Mouse (Mus musculus): ENCODE data around the gene Syn3. TPM values are rescaled to one million over a fixed set of nuclear protein-coding genes. Genes with fewer than 3 reads are reported as not detected.

The Syn3 gene
- polyA plus RNA-seq, 1 experiment from 2014 or later, result 17.1 TPM

- Histone ChIP-seq H3K4me1 (peaks cover 21% of the 10 kb centered on the region), H3K27ac (replicated peaks) (no peak overlapping the region), H3K4me3 (no peak overlapping the region), H3K4me2 (replicated peaks) (no peak overlapping the region), H3K9ac (replicated peaks) (no peak overlapping the region), H3K36me3 (no peaks in the 10 kb centered on the region), H3K27me3 (no peaks in the 10 kb centered on the region), H3K9me3 (no peaks in the 10 kb centered on the region)
- 42% methylated on average over 1 of the region's 1 CpGs for WGBS
- peak; percentile 33 for ATAC-seq (replicated peaks)
Observed at GRCm38 (mm10) chr10:86459643-86460042, 39.1 kb downstream of the Syn3 start.

GRCm38 (mm10) chr10:86457665-86458209 lies 41.0 kb downstream of the Syn3 start:
- H3K9ac ChIP-seq (replicated peaks), result no peak overlapping the region
- H3K4me3 ChIP-seq, result no peak overlapping the region
- H3K27me3 ChIP-seq, result no peaks in the 10 kb centered on the region
- H3K27ac ChIP-seq (replicated peaks), result peak overlapping the region; percentile 66
- peak; percentile 77 for ATAC-seq (replicated peaks)
- peaks cover 21% of the 10 kb centered on the region for H3K4me1 ChIP-seq
- H3K9me3 ChIP-seq, result no peaks in the 10 kb centered on the region
- no peaks in the 10 kb centered on the region for H3K36me3 ChIP-seq
- H3K4me2 ChIP-seq (replicated peaks), result no peak overlapping the region

GRCm38 (mm10) chr10:86457195-86457594 lies 41.5 kb downstream of the Syn3 start:
- no peaks in the 10 kb centered on the region for H3K9me3 ChIP-seq
- H3K36me3 ChIP-seq, result no peaks in the 10 kb centered on the region
- peak overlapping the region; percentile 66 for H3K27ac ChIP-seq (replicated peaks)
- H3K27me3 ChIP-seq, result no peaks in the 10 kb centered on the region
- no peak overlapping the region for H3K4me2 ChIP-seq (replicated peaks)
- H3K4me3 ChIP-seq, result no peak overlapping the region
- peaks cover 21% of the 10 kb centered on the region for H3K4me1 ChIP-seq
- peak; percentile 61 for ATAC-seq (replicated peaks)
- no peak overlapping the region for H3K9ac ChIP-seq (replicated peaks)
- WGBS, result 3% methylated on average over 4 of the region's 4 CpGs

- WGBS, result 73% methylated on average over 5 of the region's 5 CpGs
- no peak for ATAC-seq (replicated peaks)
- H3K27ac ChIP-seq (replicated peaks), result no peak overlapping the region
Observed at GRCm38 (mm10) chr10:86455296-86456055, 43.2 kb downstream of the Syn3 start.

GRCm38 (mm10) chr10:86452326-86452995 lies 46.2 kb downstream of the Syn3 start:
- peaks cover 6% of the 10 kb centered on the region for H3K4me1 ChIP-seq
- no peak overlapping the region for H3K9ac ChIP-seq (replicated peaks)
- H3K4me3 ChIP-seq, result no peak overlapping the region
- no peak overlapping the region for H3K27ac ChIP-seq (replicated peaks)
- H3K9me3 ChIP-seq, result no peaks in the 10 kb centered on the region
- H3K4me2 ChIP-seq (replicated peaks), result no peak overlapping the region
- H3K27me3 ChIP-seq, result no peaks in the 10 kb centered on the region
- H3K36me3 ChIP-seq, result no peaks in the 10 kb centered on the region
- ATAC-seq (replicated peaks), result peak; percentile 84
- WGBS, result 47% methylated on average over 6 of the region's 6 CpGs

More at GRCm38 (mm10) chr10:86455296-86456055, 43.2 kb downstream of the Syn3 start:
- Histone ChIP-seq H3K36me3 (no peaks in the 10 kb centered on the region), H3K27me3 (no peaks in the 10 kb centered on the region), H3K4me1 (peaks cover 21% of the 10 kb centered on the region), H3K9ac (replicated peaks) (no peak overlapping the region), H3K9me3 (no peaks in the 10 kb centered on the region), H3K4me3 (no peak overlapping the region), H3K4me2 (replicated peaks) (no peak overlapping the region)

- H3K27ac ChIP-seq (replicated peaks), result no peak overlapping the region
- no peak for ATAC-seq (replicated peaks)
- H3K36me3 ChIP-seq, result no peaks in the 10 kb centered on the region
- no peak overlapping the region for H3K4me2 ChIP-seq (replicated peaks)
- no peak overlapping the region for H3K4me3 ChIP-seq
- no peaks in the 10 kb centered on the region for H3K9me3 ChIP-seq
- no peak overlapping the region for H3K9ac ChIP-seq (replicated peaks)
- no peaks in the 10 kb centered on the region for H3K27me3 ChIP-seq
- no peaks in the 10 kb centered on the region; the same call in 1 of the 2 replicates for H3K4me1 ChIP-seq
- 91% methylated on average over 5 of the region's 5 CpGs for WGBS
Observed at GRCm38 (mm10) chr10:86451294-86451693, 47.4 kb downstream of the Syn3 start.

GRCm38 (mm10) chr10:86446649-86447048 lies 52.0 kb downstream of the Syn3 start:
- Histone ChIP-seq H3K27me3 (no peaks in the 10 kb centered on the region), H3K4me2 (replicated peaks) (no peak overlapping the region), H3K9ac (replicated peaks) (no peak overlapping the region), H3K4me3 (no peak overlapping the region), H3K27ac (replicated peaks) (no peak overlapping the region), H3K9me3 (no peaks in the 10 kb centered on the region), H3K36me3 (no peaks in the 10 kb centered on the region), H3K4me1 (no peaks in the 10 kb centered on the region)
- no peak for ATAC-seq (replicated peaks)

- ATAC-seq (replicated peaks), result no peak
- WGBS, result 78% methylated on average over 2 of the region's 2 CpGs
- no peak overlapping the region for H3K4me2 ChIP-seq (replicated peaks)
Observed at GRCm38 (mm10) chr10:86445207-86445606, 53.5 kb downstream of the Syn3 start.

GRCm38 (mm10) chr10:86444665-86445064 lies 54.0 kb downstream of the Syn3 start:
- H3K27me3 ChIP-seq, result no peaks in the 10 kb centered on the region
- no peak overlapping the region for H3K9ac ChIP-seq (replicated peaks)
- H3K4me1 ChIP-seq, result no peaks in the 10 kb centered on the region
- H3K36me3 ChIP-seq, result no peaks in the 10 kb centered on the region
- no peak overlapping the region for H3K4me3 ChIP-seq
- no peaks in the 10 kb centered on the region for H3K9me3 ChIP-seq
- H3K27ac ChIP-seq (replicated peaks), result no peak overlapping the region
- 51% methylated on average over 3 of the region's 3 CpGs for WGBS
- H3K4me2 ChIP-seq (replicated peaks), result no peak overlapping the region
- ATAC-seq (replicated peaks), result no peak

More at GRCm38 (mm10) chr10:86445207-86445606, 53.5 kb downstream of the Syn3 start:
- no peak overlapping the region for H3K27ac ChIP-seq (replicated peaks)
- no peaks in the 10 kb centered on the region for H3K27me3 ChIP-seq
- H3K4me3 ChIP-seq, result no peak overlapping the region
- H3K36me3 ChIP-seq, result no peaks in the 10 kb centered on the region
- H3K9me3 ChIP-seq, result no peaks in the 10 kb centered on the region
- no peaks in the 10 kb centered on the region for H3K4me1 ChIP-seq
- H3K9ac ChIP-seq (replicated peaks), result no peak overlapping the region

GRCm38 (mm10) chr10:86441765-86442164 lies 56.9 kb downstream of the Syn3 start:
- Histone ChIP-seq H3K36me3 (no peaks in the 10 kb centered on the region), H3K4me1 (no peaks in the 10 kb centered on the region), H3K9me3 (no peaks in the 10 kb centered on the region), H3K27me3 (no peaks in the 10 kb centered on the region), H3K4me3 (no peak overlapping the region), H3K27ac (replicated peaks) (no peak overlapping the region), H3K4me2 (replicated peaks) (no peak overlapping the region), H3K9ac (replicated peaks) (no peak overlapping the region)
- ATAC-seq (replicated peaks), result no peak
- 90% methylated on average over 3 of the region's 3 CpGs for WGBS

GRCm38 (mm10) chr10:86439640-86440039 lies 59.1 kb downstream of the Syn3 start:
- H3K9me3 ChIP-seq, result no peaks in the 10 kb centered on the region
- H3K27me3 ChIP-seq, result no peaks in the 10 kb centered on the region
- H3K4me1 ChIP-seq, result no peaks in the 10 kb centered on the region
- no peak overlapping the region for H3K4me3 ChIP-seq
- no peak overlapping the region for H3K9ac ChIP-seq (replicated peaks)
- H3K27ac ChIP-seq (replicated peaks), result no peak overlapping the region; the same call in 1 of the 2 replicates
- no peak overlapping the region for H3K4me2 ChIP-seq (replicated peaks)
- 84% methylated on average over 4 of the region's 4 CpGs for WGBS
- no peaks in the 10 kb centered on the region for H3K36me3 ChIP-seq
- ATAC-seq (replicated peaks), result no peak

GRCm38 (mm10) chr10:86437294-86437693 lies 61.4 kb downstream of the Syn3 start:
- 91% methylated on average over 11 of the region's 11 CpGs for WGBS
- H3K27ac ChIP-seq (replicated peaks), result no peak overlapping the region
- H3K27me3 ChIP-seq, result no peaks in the 10 kb centered on the region
- H3K4me1 ChIP-seq, result no peaks in the 10 kb centered on the region
- no peak for ATAC-seq (replicated peaks)
- H3K9me3 ChIP-seq, result no peaks in the 10 kb centered on the region
- H3K4me3 ChIP-seq, result no peak overlapping the region
- H3K36me3 ChIP-seq, result no peaks in the 10 kb centered on the region
- no peak overlapping the region for H3K9ac ChIP-seq (replicated peaks)
- H3K4me2 ChIP-seq (replicated peaks), result no peak overlapping the region

Measured in forebrain, embryonic 15.5 days (tissue).